Mouse (Mus musculus) heart, embryonic 12.5 days (tissue): Measurements from ENCODE around the gene Tbc1d22a. TPM values are rescaled to one million over a fixed set of nuclear protein-coding genes. Genes with fewer than 3 reads are reported as not detected.

Source experiments
- ATAC-seq: fragments of 200-750 bp; cut with Nextera tagmentation; 2 replicates; pipeline ENCODE4 v1.8.0; 2017; ENCODE audit warnings: moderate TSS enrichment, moderate library complexity; ENCODE audit not compliant: insufficient number of reproducible peaks, low FRiP score
- H3K27ac ChIP-seq: fragments of 300-500 bp; sonication (generic); 2 replicates; pipeline ENCODE4 v1.5.1; 2016; ENCODE audit warnings: mild to moderate bottlenecking, moderate library complexity; ENCODE audit not compliant: poor library complexity, severe bottlenecking
- H3K27me3 ChIP-seq: fragments of 300-500 bp; sonication (generic); replicated peaks from 2 replicates; pipeline ENCODE4 v1.6.1; 2016; ENCODE audit warnings: mild to moderate bottlenecking, moderate library complexity
- H3K36me3 ChIP-seq: fragments of 300-500 bp; sonication (generic); 2 replicates; pipeline ENCODE4 v1.6.1; 2016; ENCODE audit warnings: mild to moderate bottlenecking, moderate library complexity
- H3K4me1 ChIP-seq: fragments of 300-500 bp; sonication (generic); replicated peaks from 2 replicates; pipeline ENCODE4 v1.6.1; 2016; ENCODE audit warnings: mild to moderate bottlenecking
- H3K4me2 ChIP-seq: fragments of 300-500 bp; sonication (generic); 2 replicates; pipeline ENCODE4 v1.6.1; 2016; ENCODE audit warnings: mild to moderate bottlenecking, moderate library complexity
- H3K4me3 ChIP-seq: fragments of 300-500 bp; sonication (generic); 2 replicates; pipeline ENCODE4 v1.5.1; 2016; ENCODE audit warnings: mild to moderate bottlenecking
- H3K9ac ChIP-seq: fragments of 300-500 bp; sonication (generic); 2 replicates; pipeline ENCODE4 v1.6.1; 2016; ENCODE audit warnings: mild to moderate bottlenecking, moderate library complexity
- H3K9me3 ChIP-seq: fragments of 300-500 bp; sonication (generic); replicated peaks from 2 replicates; pipeline ENCODE4 v1.6.1; 2016; ENCODE audit warnings: mild to moderate bottlenecking, moderate library complexity
- WGBS: fragments of 180-500 bp; shearing (Covaris S2); methylation state at CpG from one replicate; pipeline ENCODE4 v1.1.7; 2016; 5-methylcytosine and 5-hydroxymethylcytosine counted together
- polyA plus RNA-seq: library from polyadenylated mRNA; unstranded; fragments of >200 nt; fragmentation: Nextera tagmentation; extraction: Ambion mirVana; gene quantifications from 2 replicates; pipeline ENCODE4 v1.2.1, GENCODE M21; 2016

Gene Tbc1d22a
- polyA plus RNA-seq, 1 experiment from 2014 or later: 10.3 TPM

GRCm38 (mm10) chr15:86239801-86240200, 25.5 kb downstream of the Tbc1d22a start:
- 32% methylated on average over 10 of the region's 10 CpGs for WGBS
- Histone ChIP-seq H3K4me2 (no peak overlapping the region), H3K4me1 (no peaks in the 10 kb centered on the region), H3K9me3 (no peaks in the 10 kb centered on the region), H3K4me3 (no peak overlapping the region), H3K36me3 (peaks cover 3% of the 10 kb centered on the region; the same call in 1 of the 2 replicates), H3K27me3 (peaks cover 17% of the 10 kb centered on the region; the same call in 1 of the 2 replicates), H3K9ac (no peak overlapping the region), H3K27ac (no peak overlapping the region)
- 0 out of 2 replicates have a peak, but pooled peaks have one; percentile 40 for ATAC-seq

DNA sequence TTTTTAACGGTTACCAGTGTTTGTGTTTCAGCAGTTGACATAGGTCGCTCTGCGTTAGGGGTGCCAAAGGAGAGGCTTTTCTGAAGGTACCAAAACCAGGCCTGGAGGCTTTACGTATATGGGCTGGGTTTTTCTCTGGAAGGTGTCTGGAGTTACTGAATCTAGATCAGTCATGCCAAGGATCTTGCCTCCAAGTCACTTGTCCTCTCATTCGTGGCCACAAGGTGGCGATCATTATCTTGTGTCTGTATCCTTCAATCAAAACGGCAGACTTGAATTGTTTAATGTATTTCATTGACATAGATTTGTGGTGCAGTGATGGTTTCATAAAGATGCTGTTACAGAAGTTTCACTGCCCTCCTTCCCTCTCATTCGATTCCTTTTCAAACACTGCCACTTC, 29.4 kb downstream of the Tbc1d22a start:
- WGBS: 41% methylated on average over 8 of the region's 8 CpGs
- ATAC-seq: 0 out of 2 replicates have a peak, but pooled peaks have one; percentile 25
- H3K9me3 ChIP-seq: no peaks in the 10 kb centered on the region
- H3K36me3 ChIP-seq: peaks cover 9% of the 10 kb centered on the region
- no peak overlapping the region for H3K4me2 ChIP-seq
- no peak overlapping the region for H3K9ac ChIP-seq
- no peak overlapping the region for H3K4me3 ChIP-seq
- no peak overlapping the region for H3K27ac ChIP-seq
- peaks cover 13% of the 10 kb centered on the region; the same call in 1 of the 2 replicates for H3K27me3 ChIP-seq
- no peaks in the 10 kb centered on the region for H3K4me1 ChIP-seq

- Histone ChIP-seq H3K9ac (no peak overlapping the region), H3K4me3 (no peak overlapping the region), H3K4me1 (no peaks in the 10 kb centered on the region), H3K4me2 (no peak overlapping the region), H3K27me3 (peaks cover 9% of the 10 kb centered on the region; the same call in 1 of the 2 replicates), H3K27ac (no peak overlapping the region), H3K36me3 (peaks cover 9% of the 10 kb centered on the region), H3K9me3 (no peaks in the 10 kb centered on the region)
- ATAC-seq: no peak
- WGBS: 87% methylated on average over 2 of the region's 2 CpGs
Observed at GRCm38 (mm10) chr15:86244380-86244779, 30.1 kb downstream of the Tbc1d22a start.

- H3K27me3 ChIP-seq: peaks cover 8% of the 10 kb centered on the region; the same call in 1 of the 2 replicates
- no peaks in the 10 kb centered on the region for H3K4me1 ChIP-seq
- H3K4me2 ChIP-seq: no peak overlapping the region
- H3K9me3 ChIP-seq: no peaks in the 10 kb centered on the region
- no peak overlapping the region for H3K4me3 ChIP-seq
- H3K9ac ChIP-seq: no peak overlapping the region
- H3K27ac ChIP-seq: no peak overlapping the region
- no peak for ATAC-seq
- WGBS: 77% methylated on average over 9 of the region's 9 CpGs
- H3K36me3 ChIP-seq: peaks cover 9% of the 10 kb centered on the region; the same call in 1 of the 2 replicates
Observed at GRCm38 (mm10) chr15:86250269-86250668, 36.0 kb downstream of the Tbc1d22a start.

DNA sequence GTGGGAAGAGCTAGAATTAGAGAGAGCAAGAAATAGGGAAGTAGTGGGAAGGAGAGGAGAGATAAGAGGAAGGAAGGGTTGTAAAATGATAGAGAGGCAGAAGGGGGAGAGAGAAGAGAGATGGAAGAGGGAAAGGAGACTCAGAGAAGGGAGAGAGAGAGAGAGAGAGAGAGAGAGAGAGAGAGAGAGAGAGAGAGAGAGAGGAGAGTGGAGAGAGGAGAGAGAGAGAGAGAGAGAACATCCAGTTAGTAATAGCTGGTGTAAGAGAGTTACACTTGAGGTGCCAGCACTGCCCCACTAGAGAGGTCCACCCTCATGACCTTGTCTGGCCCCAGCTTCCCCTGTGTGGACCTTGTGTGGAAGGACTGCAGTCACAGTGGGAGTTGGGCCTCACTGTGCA, 37.9 kb downstream of the Tbc1d22a start:
- no peak overlapping the region for H3K4me2 ChIP-seq
- H3K36me3 ChIP-seq: 0 out of 2 replicates have a peak, but pooled peaks cover 3% of the 10 kb centered on the region
- no peak overlapping the region for H3K27ac ChIP-seq
- no peaks in the 10 kb centered on the region for H3K9me3 ChIP-seq
- H3K4me3 ChIP-seq: no peak overlapping the region
- no peak for ATAC-seq
- H3K27me3 ChIP-seq: peaks cover 5% of the 10 kb centered on the region; the same call in 1 of the 2 replicates
- H3K4me1 ChIP-seq: no peaks in the 10 kb centered on the region
- H3K9ac ChIP-seq: no peak overlapping the region

- no peak overlapping the region for H3K9ac ChIP-seq
- no peak overlapping the region for H3K4me2 ChIP-seq
- no peaks in the 10 kb centered on the region for H3K4me1 ChIP-seq
- no peak overlapping the region for H3K27ac ChIP-seq
- no peaks in the 10 kb centered on the region for H3K9me3 ChIP-seq
- no peak for ATAC-seq
- 0 out of 2 replicates have a peak, but pooled peaks cover 3% of the 10 kb centered on the region for H3K36me3 ChIP-seq
- 57% methylated on average over 4 of the region's 4 CpGs for WGBS
- H3K4me3 ChIP-seq: no peak overlapping the region
- peaks cover 5% of the 10 kb centered on the region; the same call in 1 of the 2 replicates for H3K27me3 ChIP-seq
Observed at GRCm38 (mm10) chr15:86252684-86253083, 38.4 kb downstream of the Tbc1d22a start.

DNA sequence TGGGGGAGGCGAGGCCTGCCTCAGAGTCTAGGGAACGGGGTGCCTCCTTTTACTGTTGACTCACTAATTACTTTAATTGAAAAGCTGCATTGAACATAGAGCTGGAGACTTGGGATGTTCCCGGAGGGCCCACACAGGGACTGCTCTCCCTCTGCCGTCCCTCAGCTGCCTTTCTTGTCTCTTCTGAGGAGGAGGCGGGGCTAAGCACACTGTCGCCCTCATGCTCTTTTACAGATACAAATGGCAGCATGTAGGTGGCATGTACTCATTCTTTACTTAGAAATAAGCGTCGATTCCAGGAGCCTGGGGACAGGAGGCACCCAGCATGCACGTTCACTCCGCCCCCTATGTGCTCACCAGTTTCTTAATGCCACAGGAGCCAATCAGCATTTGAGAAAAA, 39.2 kb downstream of the Tbc1d22a start:
- Histone ChIP-seq H3K4me3 (no peak overlapping the region), H3K4me1 (no peaks in the 10 kb centered on the region), H3K27ac (no peak overlapping the region), H3K9me3 (no peaks in the 10 kb centered on the region), H3K4me2 (no peak overlapping the region), H3K9ac (no peak overlapping the region), H3K36me3 (0 out of 2 replicates have a peak, but pooled peaks cover 3% of the 10 kb centered on the region), H3K27me3 (peaks cover 5% of the 10 kb centered on the region; the same call in 1 of the 2 replicates)
- no peak for ATAC-seq
- 59% methylated on average over 10 of the region's 10 CpGs for WGBS

DNA sequence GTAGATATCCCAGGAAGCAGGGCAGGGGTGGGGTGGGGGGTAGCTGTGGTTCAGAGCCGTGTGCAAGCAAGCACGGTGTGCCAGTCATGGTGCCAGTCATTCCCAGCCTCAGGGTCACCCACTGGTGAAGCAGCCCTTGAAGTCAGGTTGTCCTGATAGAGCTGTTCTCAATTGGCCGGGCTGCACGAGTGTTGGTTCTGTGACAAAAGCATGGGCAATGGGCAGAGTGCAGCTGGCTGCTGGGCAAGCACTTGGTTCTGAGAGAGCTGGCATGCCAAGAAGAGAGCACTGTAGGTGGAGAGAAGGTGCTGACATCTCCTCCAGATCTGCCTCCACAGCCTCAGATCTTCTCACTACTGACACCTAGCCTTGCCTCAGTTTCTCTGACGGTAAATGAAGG, 41.9 kb downstream of the Tbc1d22a start:
- Histone ChIP-seq H3K9ac (no peak overlapping the region), H3K4me3 (no peak overlapping the region), H3K9me3 (no peaks in the 10 kb centered on the region), H3K36me3 (0 out of 2 replicates have a peak, but pooled peaks cover 3% of the 10 kb centered on the region), H3K4me2 (no peak overlapping the region), H3K27me3 (peaks cover 5% of the 10 kb centered on the region; the same call in 1 of the 2 replicates), H3K27ac (no peak overlapping the region), H3K4me1 (no peaks in the 10 kb centered on the region)
- WGBS: 76% methylated on average over 5 of the region's 5 CpGs
- ATAC-seq: no peak

DNA sequence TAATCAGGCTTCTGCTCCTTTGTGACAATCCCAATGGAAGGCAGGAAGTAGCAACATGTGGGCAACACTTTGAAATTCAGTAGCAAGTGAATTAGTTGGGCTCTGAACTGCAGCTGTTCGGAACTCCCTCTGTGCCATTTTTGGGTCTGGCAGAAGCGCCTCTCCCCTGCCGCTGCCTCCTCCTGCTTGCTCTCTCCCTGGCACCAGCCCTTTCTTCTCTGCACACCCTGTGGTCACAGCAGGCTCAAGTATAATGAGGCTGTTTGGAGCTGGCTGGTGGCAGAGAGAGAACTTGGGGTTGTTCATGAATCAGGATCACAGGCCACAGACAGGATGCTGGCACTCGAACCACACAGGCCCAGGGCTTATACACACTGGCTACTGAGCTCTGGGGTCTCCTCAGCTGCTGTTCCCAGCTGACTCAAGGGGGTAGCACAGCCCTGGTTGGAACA, 42.5 kb downstream of the Tbc1d22a start:
- 85% methylated on average over 4 of the region's 4 CpGs for WGBS
- H3K27ac ChIP-seq: no peak overlapping the region

GRCm38 (mm10) chr15:86257916-86258685, 43.8 kb downstream of the Tbc1d22a start:
- H3K4me2 ChIP-seq: no peak overlapping the region
- 79% methylated on average over 9 of the region's 9 CpGs for WGBS
- 0 out of 2 replicates have a peak, but pooled peaks cover 3% of the 10 kb centered on the region for H3K36me3 ChIP-seq
- H3K4me3 ChIP-seq: no peak overlapping the region
- ATAC-seq: no peak
- H3K4me1 ChIP-seq: no peaks in the 10 kb centered on the region
- no peaks in the 10 kb centered on the region for H3K27me3 ChIP-seq
- no peak overlapping the region for H3K27ac ChIP-seq
- no peak overlapping the region for H3K9ac ChIP-seq
- no peaks in the 10 kb centered on the region for H3K9me3 ChIP-seq

More for the DNA sequence above, 42.5 kb downstream of the Tbc1d22a start:
- no peak overlapping the region for H3K4me3 ChIP-seq
- no peaks in the 10 kb centered on the region for H3K9me3 ChIP-seq
- H3K36me3 ChIP-seq: 0 out of 2 replicates have a peak, but pooled peaks cover 3% of the 10 kb centered on the region
- no peak overlapping the region for H3K9ac ChIP-seq
- H3K27me3 ChIP-seq: peaks cover 5% of the 10 kb centered on the region; the same call in 1 of the 2 replicates
- no peak overlapping the region for H3K4me2 ChIP-seq
- H3K4me1 ChIP-seq: no peaks in the 10 kb centered on the region
- ATAC-seq: no peak

GRCm38 (mm10) chr15:86259233-86259632, 45.0 kb downstream of the Tbc1d22a start:
- H3K9ac ChIP-seq: no peak overlapping the region
- no peak overlapping the region for H3K4me2 ChIP-seq
- H3K36me3 ChIP-seq: 0 out of 2 replicates have a peak, but pooled peaks cover 3% of the 10 kb centered on the region
- WGBS: 66% methylated on average over 4 of the region's 4 CpGs
- H3K4me3 ChIP-seq: no peak overlapping the region
- H3K9me3 ChIP-seq: no peaks in the 10 kb centered on the region
- peaks cover 2% of the 10 kb centered on the region; the same call in 1 of the 2 replicates for H3K4me1 ChIP-seq
- no peaks in the 10 kb centered on the region for H3K27me3 ChIP-seq
- no peak for ATAC-seq
- H3K27ac ChIP-seq: no peak overlapping the region
